Mouse (Mus musculus): ENCODE data around the gene Txn2. TPM values are rescaled to one million over a fixed set of nuclear protein-coding genes. Genes with fewer than 3 reads are reported as not detected.

Gene Txn2
- polyA plus RNA-seq, 1 experiment from 2014 or later = 234 TPM

- Histone ChIP-seq H3K4me2 (replicated peaks) (no peak overlapping the region), H3K36me3 (peaks cover 9% of the 10 kb centered on the region; the same call in 1 of the 2 replicates), H3K9ac (replicated peaks) (0 out of 2 replicates have a peak overlapping the region, but pooled peaks have one; percentile 11), H3K9me3 (no peaks in the 10 kb centered on the region), H3K4me1 (replicated peaks) (peaks cover 33% of the 10 kb centered on the region), H3K4me3 (replicated peaks) (no peak overlapping the region), H3K27ac (no peak overlapping the region), H3K27me3 (peaks cover 10% of the 10 kb centered on the region; the same call in 1 of the 2 replicates)
- ATAC-seq = no peak
- 79% methylated on average over 6 of the region's 6 CpGs for WGBS
Observed at GRCm38 (mm10) chr15:77931689-77932016, 2.8 kb upstream of the Txn2 start.

- Histone ChIP-seq H3K27me3 (peaks cover 10% of the 10 kb centered on the region; the same call in 1 of the 2 replicates), H3K36me3 (peaks cover 13% of the 10 kb centered on the region; the same call in 1 of the 2 replicates), H3K9ac (replicated peaks) (no peak overlapping the region), H3K9me3 (no peaks in the 10 kb centered on the region), H3K4me1 (replicated peaks) (peaks cover 33% of the 10 kb centered on the region), H3K4me3 (replicated peaks) (no peak overlapping the region), H3K27ac (no peak overlapping the region), H3K4me2 (replicated peaks) (no peak overlapping the region)
- WGBS = 83% methylated on average over 6 of the region's 6 CpGs
- ATAC-seq = no peak
Observed at GRCm38 (mm10) chr15:77930986-77931688, 2.3 kb upstream of the Txn2 start.

- no peaks in the 10 kb centered on the region for H3K9me3 ChIP-seq
- 56% methylated on average over 8 of the region's 8 CpGs for WGBS
- peak overlapping the region; percentile 61 for H3K9ac ChIP-seq (replicated peaks)
- peaks cover 8% of the 10 kb centered on the region; the same call in 1 of the 2 replicates for H3K27me3 ChIP-seq
- peaks cover 33% of the 10 kb centered on the region for H3K4me1 ChIP-seq (replicated peaks)
- no peak overlapping the region for H3K27ac ChIP-seq
- ATAC-seq = no peak
- peaks cover 17% of the 10 kb centered on the region; the same call in 1 of the 2 replicates for H3K36me3 ChIP-seq
- peak overlapping the region; percentile 81 for H3K4me3 ChIP-seq (replicated peaks)
- peak overlapping the region; percentile 69 for H3K4me2 ChIP-seq (replicated peaks)
Observed at GRCm38 (mm10) chr15:77929804-77930203, 998 bp upstream of the Txn2 start.

GRCm38 (mm10) chr15:77928091-77928490 lies 715 bp downstream of the Txn2 start:
- peak; percentile 13; the same call in 1 of the 2 replicates for ATAC-seq

GRCm38 (mm10) chr15:77926921-77927320 lies 1.9 kb downstream of the Txn2 start:
- Histone ChIP-seq H3K27me3 (no peaks in the 10 kb centered on the region), H3K4me1 (replicated peaks) (peaks cover 24% of the 10 kb centered on the region), H3K9ac (replicated peaks) (no peak overlapping the region), H3K36me3 (peaks cover 45% of the 10 kb centered on the region), H3K9me3 (no peaks in the 10 kb centered on the region), H3K4me2 (replicated peaks) (no peak overlapping the region), H3K4me3 (replicated peaks) (no peak overlapping the region), H3K27ac (no peak overlapping the region)
- WGBS = 96% methylated on average over 5 of the region's 5 CpGs
- ATAC-seq = no peak

More at GRCm38 (mm10) chr15:77928091-77928490, 715 bp downstream of the Txn2 start:
- H3K27ac ChIP-seq = no peak overlapping the region
- H3K9ac ChIP-seq (replicated peaks) = peak overlapping the region; percentile 79
- WGBS = 32% methylated on average over 4 of the region's 4 CpGs
- H3K27me3 ChIP-seq = no peaks in the 10 kb centered on the region
- H3K4me2 ChIP-seq (replicated peaks) = peak overlapping the region; percentile 69
- H3K4me3 ChIP-seq (replicated peaks) = peak overlapping the region; percentile 81
- peaks cover 33% of the 10 kb centered on the region for H3K36me3 ChIP-seq
- H3K4me1 ChIP-seq (replicated peaks) = peaks cover 24% of the 10 kb centered on the region
- no peaks in the 10 kb centered on the region for H3K9me3 ChIP-seq

GRCm38 (mm10) chr15:77925195-77925594 lies 3.6 kb downstream of the Txn2 start:
- Histone ChIP-seq H3K9ac (replicated peaks) (no peak overlapping the region), H3K27ac (no peak overlapping the region), H3K27me3 (no peaks in the 10 kb centered on the region), H3K9me3 (no peaks in the 10 kb centered on the region), H3K36me3 (peaks cover 61% of the 10 kb centered on the region), H3K4me2 (replicated peaks) (no peak overlapping the region), H3K4me1 (replicated peaks) (peaks cover 24% of the 10 kb centered on the region), H3K4me3 (replicated peaks) (no peak overlapping the region)
- ATAC-seq = no peak
- WGBS = 92% methylated on average over 2 of the region's 2 CpGs

- H3K4me3 ChIP-seq (replicated peaks) = no peak overlapping the region
- no peaks in the 10 kb centered on the region for H3K9me3 ChIP-seq
- no peak overlapping the region for H3K9ac ChIP-seq (replicated peaks)
- H3K27ac ChIP-seq = no peak overlapping the region
- H3K4me2 ChIP-seq (replicated peaks) = no peak overlapping the region
- peaks cover 78% of the 10 kb centered on the region for H3K36me3 ChIP-seq
- H3K4me1 ChIP-seq (replicated peaks) = peaks cover 14% of the 10 kb centered on the region
- no peaks in the 10 kb centered on the region for H3K27me3 ChIP-seq
- no peak for ATAC-seq
- 74% methylated on average over 9 of the region's 9 CpGs for WGBS
Observed at GRCm38 (mm10) chr15:77923267-77924035, 5.4 kb downstream of the Txn2 start.

GRCm38 (mm10) chr15:77922710-77923109 lies 6.1 kb downstream of the Txn2 start:
- Histone ChIP-seq H3K27me3 (no peaks in the 10 kb centered on the region), H3K9ac (replicated peaks) (no peak overlapping the region), H3K27ac (no peak overlapping the region), H3K9me3 (no peaks in the 10 kb centered on the region), H3K4me2 (replicated peaks) (no peak overlapping the region), H3K4me3 (replicated peaks) (no peak overlapping the region), H3K36me3 (peaks cover 85% of the 10 kb centered on the region), H3K4me1 (replicated peaks) (peaks cover 9% of the 10 kb centered on the region)
- 89% methylated on average over 9 of the region's 9 CpGs for WGBS
- ATAC-seq = no peak

- Histone ChIP-seq H3K27ac (no peak overlapping the region), H3K4me3 (replicated peaks) (no peak overlapping the region), H3K27me3 (no peaks in the 10 kb centered on the region), H3K4me2 (replicated peaks) (no peak overlapping the region), H3K9me3 (no peaks in the 10 kb centered on the region), H3K9ac (replicated peaks) (0 out of 2 replicates have a peak overlapping the region, but pooled peaks have one; percentile 10), H3K36me3 (peaks cover 79% of the 10 kb centered on the region), H3K4me1 (replicated peaks) (no peaks in the 10 kb centered on the region)
- ATAC-seq = no peak
- 90% methylated on average over 6 of the region's 6 CpGs for WGBS
Observed at GRCm38 (mm10) chr15:77921636-77922035, 7.2 kb downstream of the Txn2 start.

DNA sequence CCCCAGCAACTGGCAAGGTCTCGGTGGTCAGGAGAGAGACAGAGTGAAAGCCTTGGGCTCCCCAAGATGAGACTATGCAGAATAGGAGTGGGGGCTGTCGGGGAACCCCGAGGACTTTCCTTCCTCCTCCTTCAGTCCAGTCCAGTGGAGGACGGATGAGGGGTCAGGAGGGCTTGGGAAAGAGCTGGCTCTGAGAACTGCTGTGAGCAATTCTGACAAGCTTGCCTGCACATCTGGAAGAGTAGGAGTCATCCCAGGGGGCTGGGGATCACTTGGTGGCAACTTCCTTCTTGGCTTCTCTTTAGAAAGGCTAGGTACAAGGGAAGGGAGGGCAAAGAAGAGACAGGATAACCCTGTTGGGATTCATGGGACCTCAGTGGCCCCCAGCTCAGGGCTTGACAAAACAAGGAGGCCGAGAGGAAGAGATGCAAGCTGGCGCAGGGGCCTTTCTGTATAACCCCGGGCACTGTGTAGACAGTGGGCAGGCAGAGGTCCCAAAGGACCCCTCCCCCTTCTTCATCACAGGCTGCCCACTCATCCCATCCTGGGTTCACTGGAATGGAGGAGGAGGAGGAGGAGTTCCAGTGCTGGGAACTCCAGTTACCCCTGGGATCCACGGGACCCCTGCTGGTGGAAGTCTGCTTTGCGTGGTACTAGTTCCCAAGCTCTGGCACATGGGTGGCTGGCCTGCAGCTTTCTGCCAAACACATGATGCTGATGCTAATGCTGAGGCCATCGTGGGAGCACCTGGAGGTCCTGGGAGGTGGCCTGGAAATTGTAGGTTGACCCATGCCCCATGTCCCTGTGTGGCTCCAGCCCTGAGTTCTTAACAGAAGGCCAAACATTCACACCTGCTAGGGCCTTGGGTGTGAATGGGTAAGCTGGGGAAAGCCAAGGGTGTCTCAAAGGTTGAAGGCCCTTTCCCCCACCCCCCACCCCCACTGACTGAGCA lies 8.0 kb downstream of the Txn2 start:
- H3K36me3 ChIP-seq = peaks cover 83% of the 10 kb centered on the region

GRCm38 (mm10) chr15:77919441-77919840 lies 9.4 kb downstream of the Txn2 start:
- 89% methylated on average over 12 of the region's 12 CpGs for WGBS
- H3K4me1 ChIP-seq (replicated peaks) = no peaks in the 10 kb centered on the region
- H3K27ac ChIP-seq = no peak overlapping the region
- no peaks in the 10 kb centered on the region for H3K9me3 ChIP-seq
- H3K4me3 ChIP-seq (replicated peaks) = no peak overlapping the region
- ATAC-seq = no peak
- H3K36me3 ChIP-seq = peaks cover 88% of the 10 kb centered on the region
- no peak overlapping the region for H3K4me2 ChIP-seq (replicated peaks)
- H3K27me3 ChIP-seq = no peaks in the 10 kb centered on the region
- H3K9ac ChIP-seq (replicated peaks) = no peak overlapping the region

More for the DNA sequence above, 8.0 kb downstream of the Txn2 start:
- H3K9ac ChIP-seq (replicated peaks) = no peak overlapping the region
- no peaks in the 10 kb centered on the region for H3K9me3 ChIP-seq
- no peak for ATAC-seq
- 84% methylated on average over 10 of the region's 10 CpGs for WGBS
- H3K4me2 ChIP-seq (replicated peaks) = no peak overlapping the region
- no peaks in the 10 kb centered on the region for H3K4me1 ChIP-seq (replicated peaks)
- no peak overlapping the region for H3K27ac ChIP-seq
- no peaks in the 10 kb centered on the region for H3K27me3 ChIP-seq
- H3K4me3 ChIP-seq (replicated peaks) = no peak overlapping the region

All from midbrain, embryonic 13.5 days (tissue).